Mouse (Mus musculus): ENCODE measurements at regions not wholly inside any gene's neighbourhood (a gene's known extent, or its start where the extent isn't known, plus 50 kb on each side); places are given as distances from the start of the nearest gene placed in this dataset.
A peak's percentile ranks its signal among the peaks of the same experiment; 100 is the strongest.
"Not testable (repeated sequence)": the region's sequence is repeated elsewhere in the genome, so short reads cannot be mapped to it uniquely, and the experiment has no call there.

GRCm38 (mm10) chr11:71285193-71285592 is 54.7 kb upstream of the Nlrp1b start:
- DNase-seq (ENCODE audit: low spot score): no peak

GRCm38 (mm10) chr11:71288243-71288642 is 57.7 kb upstream of the Nlrp1b start:
- not testable (repeated sequence) for DNase-seq (ENCODE audit: low spot score)

- no peak for DNase-seq (ENCODE audit: low spot score)
Observed at GRCm38 (mm10) chr11:71289490-71289889, 59.0 kb upstream of the Nlrp1b start.

GRCm38 (mm10) chr11:71299479-71299878 is 68.9 kb upstream of the Nlrp1b start:
- no peak for DNase-seq (ENCODE audit: low spot score)

- peak; percentile 1 for DNase-seq (ENCODE audit: low spot score)
Observed at GRCm38 (mm10) chr11:71323439-71323838, 92.9 kb upstream of the Nlrp1b start.

- no peak for DNase-seq (ENCODE audit: low spot score)
Observed at GRCm38 (mm10) chr11:71337428-71337827, 106.9 kb upstream of the Nlrp1b start.

- DNase-seq (ENCODE audit: low spot score): peak; percentile 7
Observed at GRCm38 (mm10) chr11:71346024-71346423, 115.5 kb upstream of the Nlrp1b start.

GRCm38 (mm10) chr11:71357089-71357488 is 126.6 kb upstream of the Nlrp1b start:
- DNase-seq (ENCODE audit: low spot score): no peak

GRCm38 (mm10) chr11:71360856-71361255 is 130.3 kb upstream of the Nlrp1b start:
- DNase-seq (ENCODE audit: low spot score): no peak

GRCm38 (mm10) chr11:71371871-71372270 is 141.3 kb upstream of the Nlrp1b start:
- DNase-seq (ENCODE audit: low spot score): no peak

GRCm38 (mm10) chr11:71375132-71375531 is 144.6 kb upstream of the Nlrp1b start:
- no peak for DNase-seq (ENCODE audit: low spot score)

- no peak for DNase-seq (ENCODE audit: low spot score)
Observed at GRCm38 (mm10) chr11:71388411-71388810, 157.9 kb upstream of the Nlrp1b start.

- DNase-seq (ENCODE audit: low spot score): no peak
Observed at GRCm38 (mm10) chr11:71389659-71390058, 159.1 kb upstream of the Nlrp1b start.

- no peak for DNase-seq (ENCODE audit: low spot score)
Observed at GRCm38 (mm10) chr11:71390151-71390550, 159.6 kb upstream of the Nlrp1b start.

GRCm38 (mm10) chr11:71390616-71391015 is 160.1 kb upstream of the Nlrp1b start:
- DNase-seq (ENCODE audit: low spot score): no peak

GRCm38 (mm10) chr11:71393406-71393805 is 162.9 kb upstream of the Nlrp1b start:
- DNase-seq (ENCODE audit: low spot score): no peak

- DNase-seq (ENCODE audit: low spot score): no peak
Observed at GRCm38 (mm10) chr11:71395023-71395422, 164.5 kb upstream of the Nlrp1b start.

- no peak for DNase-seq (ENCODE audit: low spot score)
Observed at GRCm38 (mm10) chr11:71395631-71396030, 165.1 kb upstream of the Nlrp1b start.

GRCm38 (mm10) chr11:71400351-71400750 is 169.8 kb upstream of the Nlrp1b start:
- DNase-seq (ENCODE audit: low spot score): no peak

- DNase-seq (ENCODE audit: low spot score): no peak
Observed at GRCm38 (mm10) chr11:71401411-71402276, 171.1 kb upstream of the Nlrp1b start.

GRCm38 (mm10) chr11:71404361-71404760 is 173.8 kb upstream of the Nlrp1b start:
- no peak for DNase-seq (ENCODE audit: low spot score)

GRCm38 (mm10) chr11:71407043-71407442 is 176.5 kb upstream of the Nlrp1b start:
- no peak for DNase-seq (ENCODE audit: low spot score)

- no peak for DNase-seq (ENCODE audit: low spot score)
Observed at GRCm38 (mm10) chr11:71409211-71409765, 178.8 kb upstream of the Nlrp1b start.

GRCm38 (mm10) chr11:71410582-71410981 is 180.0 kb upstream of the Nlrp1b start:
- DNase-seq (ENCODE audit: low spot score): no peak

Data from adipocyte (in vitro differentiated cells).